Mouse (Mus musculus) neural tube, embryonic 15.5 days (tissue): Measurements from ENCODE around the gene Ankrd37. TPM values are rescaled to one million over a fixed set of nuclear protein-coding genes. Genes with fewer than 3 reads are reported as not detected.

Source experiments
- ATAC-seq: fragments of 200-750 bp; cut with Nextera tagmentation; 2 replicates; pipeline ENCODE4 v1.8.0; 2017; ENCODE audit warnings: mild to moderate bottlenecking, moderate TSS enrichment, moderate library complexity; ENCODE audit not compliant: low FRiP score
- H3K27ac ChIP-seq: fragments of 300-500 bp; sonication (generic); replicated peaks from 2 replicates; pipeline ENCODE4 v1.5.1; 2015; ENCODE audit warnings: mild to moderate bottlenecking, inconsistent platforms
- H3K27me3 ChIP-seq: fragments of 300-500 bp; sonication (generic); replicated peaks from 2 replicates; pipeline ENCODE4 v1.6.1; 2015; ENCODE audit warnings: inconsistent platforms
- H3K36me3 ChIP-seq: fragments of 300-500 bp; sonication (generic); 2 replicates; pipeline ENCODE4 v1.6.1; 2015; ENCODE audit warnings: inconsistent platforms
- H3K4me1 ChIP-seq: fragments of 300-500 bp; sonication (generic); 2 replicates; pipeline ENCODE4 v1.6.1; 2015; ENCODE audit warnings: inconsistent platforms
- H3K4me2 ChIP-seq: fragments of 300-500 bp; sonication (generic); 2 replicates; pipeline ENCODE4 v1.6.1; 2015; ENCODE audit warnings: inconsistent platforms, mild to moderate bottlenecking, moderate library complexity
- H3K4me3 ChIP-seq: fragments of 300-500 bp; sonication (generic); replicated peaks from 2 replicates; pipeline ENCODE4 v1.5.1; 2015; ENCODE audit warnings: mild to moderate bottlenecking, inconsistent platforms
- H3K9ac ChIP-seq: fragments of 300-500 bp; sonication (generic); replicated peaks from 2 replicates; pipeline ENCODE4 v1.6.1; 2015; ENCODE audit warnings: mild to moderate bottlenecking, inconsistent platforms
- H3K9me3 ChIP-seq: fragments of 300-500 bp; sonication (generic); replicated peaks from 2 replicates; pipeline ENCODE4 v1.6.1; 2016; ENCODE audit warnings: inconsistent platforms
- WGBS: fragments of 180-500 bp; shearing (Covaris S2); methylation state at CpG from one replicate; pipeline ENCODE4 v1.1.7; 2015; ENCODE audit warnings: mixed read lengths; 5-methylcytosine and 5-hydroxymethylcytosine counted together
- polyA plus RNA-seq: library from polyadenylated mRNA; unstranded; fragments of >200 nt; fragmentation: Nextera tagmentation; extraction: Ambion mirVana; gene quantifications from 2 replicates; pipeline ENCODE4 v1.2.1, GENCODE M21; 2015

Gene Ankrd37
- 39.8 and 50.5 TPM in 2 replicates for polyA plus RNA-seq

GRCm38 (mm10) chr8:46005596-46005995, at the start of gene Ankrd37:
TSS of gene Ankrd37 (minus strand) at chr8:46005707.
- ATAC-seq = no peak

GRCm38 (mm10) chr8:46040260-46040659, 34.8 kb upstream of the Ankrd37 start:
- Histone ChIP-seq H3K9me3 (no peaks in the 10 kb centered on the region), H3K4me1 (peaks cover 8% of the 10 kb centered on the region), H3K27ac (peak overlapping the region; percentile 60; the same call in 1 of the 2 replicates), H3K4me2 (no peak overlapping the region), H3K27me3 (no peaks in the 10 kb centered on the region), H3K9ac (no peak overlapping the region), H3K36me3 (peaks cover 51% of the 10 kb centered on the region), H3K4me3 (no peak overlapping the region)
- 44% methylated on average over 13 of the region's 13 CpGs for WGBS
- ATAC-seq = 0 out of 2 replicates have a peak, but pooled peaks have one; percentile 14

More at GRCm38 (mm10) chr8:46005596-46005995, at the start of gene Ankrd37:
- Histone ChIP-seq H3K9me3 (no peaks in the 10 kb centered on the region), H3K4me3 (no peak within 1 kb of the TSS), H3K9ac (no peak within 1 kb of the TSS), H3K36me3 (no peaks in the 10 kb centered on the region), H3K27me3 (no peaks in the 10 kb centered on the region), H3K4me1 (peaks cover 3% of the 10 kb centered on the region), H3K4me2 (no peak within 1 kb of the TSS), H3K27ac (no peak within 1 kb of the TSS)
- 75% methylated on average over 4 of the region's 4 CpGs for WGBS

- no peak for ATAC-seq
- Histone ChIP-seq H3K27ac (0 out of 2 replicates have a peak overlapping the region, but pooled peaks have one; percentile 5), H3K4me2 (no peak overlapping the region), H3K27me3 (no peaks in the 10 kb centered on the region), H3K9ac (no peak overlapping the region), H3K36me3 (peaks cover 51% of the 10 kb centered on the region), H3K9me3 (no peaks in the 10 kb centered on the region), H3K4me1 (peaks cover 8% of the 10 kb centered on the region), H3K4me3 (no peak overlapping the region)
- WGBS = 42% methylated on average over 1 of the region's 1 CpGs
These were observed 34.2 kb upstream of the Ankrd37 start for GRCm38 (mm10) chr8:46039666-46040065.

GRCm38 (mm10) chr8:46036217-46036616, 30.7 kb upstream of the Ankrd37 start:
- no peak for ATAC-seq
- no peak overlapping the region for H3K27ac ChIP-seq
- H3K4me1 ChIP-seq = peaks cover 8% of the 10 kb centered on the region
- no peak overlapping the region for H3K9ac ChIP-seq
- H3K36me3 ChIP-seq = peaks cover 48% of the 10 kb centered on the region
- H3K4me3 ChIP-seq = no peak overlapping the region
- H3K27me3 ChIP-seq = no peaks in the 10 kb centered on the region
- 81% methylated on average over 11 of the region's 11 CpGs for WGBS
- no peak overlapping the region for H3K4me2 ChIP-seq
- H3K9me3 ChIP-seq = no peaks in the 10 kb centered on the region

- H3K4me3 ChIP-seq = no peak overlapping the region
- 55% methylated on average over 4 of the region's 4 CpGs for WGBS
These were observed 18.9 kb upstream of the Ankrd37 start for GRCm38 (mm10) chr8:46024392-46024791.

GRCm38 (mm10) chr8:46022758-46023157, 17.3 kb upstream of the Ankrd37 start:
- no peak overlapping the region for H3K4me2 ChIP-seq
- H3K4me1 ChIP-seq = no peaks in the 10 kb centered on the region
- H3K36me3 ChIP-seq = no peaks in the 10 kb centered on the region
- no peak for ATAC-seq
- no peak overlapping the region for H3K4me3 ChIP-seq
- WGBS = 92% methylated on average over 9 of the region's 9 CpGs
- no peaks in the 10 kb centered on the region for H3K27me3 ChIP-seq
- no peak overlapping the region for H3K27ac ChIP-seq
- H3K9me3 ChIP-seq = no peaks in the 10 kb centered on the region
- H3K9ac ChIP-seq = no peak overlapping the region

More at GRCm38 (mm10) chr8:46024392-46024791, 18.9 kb upstream of the Ankrd37 start:
- H3K36me3 ChIP-seq = 0 out of 2 replicates have a peak, but pooled peaks cover under 1% of the 10 kb centered on the region
- no peaks in the 10 kb centered on the region for H3K9me3 ChIP-seq
- H3K27ac ChIP-seq = no peak overlapping the region
- ATAC-seq = no peak
- no peak overlapping the region for H3K9ac ChIP-seq
- H3K27me3 ChIP-seq = no peaks in the 10 kb centered on the region
- H3K4me1 ChIP-seq = no peaks in the 10 kb centered on the region
- H3K4me2 ChIP-seq = no peak overlapping the region

GRCm38 (mm10) chr8:46022203-46022602, 16.7 kb upstream of the Ankrd37 start:
- Histone ChIP-seq H3K27me3 (no peaks in the 10 kb centered on the region), H3K4me3 (no peak overlapping the region), H3K9me3 (no peaks in the 10 kb centered on the region), H3K4me2 (no peak overlapping the region), H3K4me1 (no peaks in the 10 kb centered on the region), H3K27ac (no peak overlapping the region), H3K9ac (no peak overlapping the region), H3K36me3 (no peaks in the 10 kb centered on the region)
- no peak for ATAC-seq
- 94% methylated on average over 9 of the region's 9 CpGs for whole genome bisulfite sequencing

GRCm38 (mm10) chr8:46010746-46011680, 5.5 kb upstream of the Ankrd37 start:
- WGBS = 23% methylated on average over 17 of the region's 17 CpGs
- Histone ChIP-seq H3K9me3 (no peaks in the 10 kb centered on the region), H3K4me3 (no peak overlapping the region), H3K36me3 (no peaks in the 10 kb centered on the region), H3K27me3 (no peaks in the 10 kb centered on the region; the same call in 1 of the 2 replicates), H3K9ac (no peak overlapping the region), H3K4me2 (peak overlapping the region; percentile 44), H3K27ac (0 out of 2 replicates have a peak overlapping the region, but pooled peaks have one; percentile 18), H3K4me1 (peaks cover 11% of the 10 kb centered on the region)
- ATAC-seq = peak; percentile 45

GRCm38 (mm10) chr8:46010306-46010705, 4.8 kb upstream of the Ankrd37 start:
- peak; percentile 41 for ATAC-seq
- Histone ChIP-seq H3K9ac (no peak overlapping the region), H3K27ac (no peak overlapping the region), H3K4me2 (peak overlapping the region; percentile 44), H3K36me3 (no peaks in the 10 kb centered on the region), H3K27me3 (no peaks in the 10 kb centered on the region; the same call in 1 of the 2 replicates), H3K4me1 (peaks cover 11% of the 10 kb centered on the region), H3K4me3 (no peak overlapping the region), H3K9me3 (no peaks in the 10 kb centered on the region)
- WGBS = 61% methylated on average over 2 of the region's 2 CpGs

- Histone ChIP-seq H3K9ac (no peak overlapping the region), H3K4me2 (no peak overlapping the region), H3K36me3 (no peaks in the 10 kb centered on the region), H3K9me3 (no peaks in the 10 kb centered on the region), H3K4me3 (no peak overlapping the region), H3K27me3 (no peaks in the 10 kb centered on the region), H3K27ac (no peak overlapping the region), H3K4me1 (peaks cover 11% of the 10 kb centered on the region)
- 54% methylated on average over 3 of the region's 3 CpGs for whole genome bisulfite sequencing
- ATAC-seq = no peak
These were observed 1.7 kb upstream of the Ankrd37 start for GRCm38 (mm10) chr8:46007050-46007672.

- H3K9ac ChIP-seq = peak overlapping the region; percentile 77
- no peaks in the 10 kb centered on the region for H3K27me3 ChIP-seq
- no peaks in the 10 kb centered on the region for H3K9me3 ChIP-seq
- H3K4me3 ChIP-seq = peak overlapping the region; percentile 67
- ATAC-seq = peak; percentile 99
- H3K4me2 ChIP-seq = peak overlapping the region; percentile 83
- peaks cover 14% of the 10 kb centered on the region for H3K36me3 ChIP-seq
- peaks cover 14% of the 10 kb centered on the region for H3K4me1 ChIP-seq
- H3K27ac ChIP-seq = peak overlapping the region; percentile 98
- 3% methylated on average over 55 of the region's 55 CpGs for WGBS
These were observed 5.5 kb downstream of the Ankrd37 start for GRCm38 (mm10) chr8:45999784-46000705.
